Mouse (Mus musculus): ENCODE measurements at regions not wholly inside any gene's neighbourhood (a gene's known extent, or its start where the extent isn't known, plus 50 kb on each side); places are given as distances from the start of the nearest gene placed in this dataset.
A peak's percentile ranks its signal among the peaks of the same experiment; 100 is the strongest.

DNA sequence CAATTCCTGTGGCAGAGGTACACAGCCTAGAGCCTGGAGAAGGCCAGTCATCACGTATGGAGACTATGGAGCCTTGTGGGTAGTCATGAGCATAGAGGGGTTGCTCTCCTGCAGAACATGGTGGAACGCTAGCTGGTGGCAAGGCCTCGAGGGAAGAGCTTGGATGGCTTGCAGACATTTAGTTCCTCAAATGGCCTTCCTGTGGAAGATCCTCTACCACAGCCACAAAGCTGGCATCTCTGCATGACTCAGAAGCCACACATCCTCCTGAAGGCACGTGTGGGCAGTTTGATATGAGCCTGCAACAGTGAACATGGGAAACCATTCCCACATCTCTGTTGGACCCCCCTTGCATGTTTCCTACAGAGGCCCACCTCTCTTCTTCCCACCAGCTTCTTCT is 547.9 kb upstream of the Lrrc6 start:
- DNase-seq (ENCODE audit: low read depth, low spot score) = no peak

DNA sequence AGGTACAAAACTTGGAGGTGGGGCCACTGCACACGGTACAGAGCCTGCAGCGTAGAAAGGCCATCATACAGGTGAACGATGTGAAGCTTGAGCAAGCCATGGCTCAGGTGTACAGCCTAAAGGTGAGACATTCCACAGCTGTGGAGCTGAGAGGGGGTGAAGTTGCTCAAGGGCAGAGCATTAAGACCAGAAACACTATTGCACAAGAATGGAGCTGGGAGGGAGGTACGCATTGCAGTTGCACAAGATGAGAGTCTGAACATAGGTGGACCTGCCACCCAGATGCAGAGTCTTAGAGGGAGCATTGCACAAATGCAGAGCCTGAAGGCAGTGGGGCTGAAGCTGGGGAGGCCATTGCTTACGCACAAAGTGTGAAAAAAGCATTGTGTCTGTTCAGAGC is 547.4 kb upstream of the Lrrc6 start:
- DNase-seq (ENCODE audit: low read depth, low spot score) = no peak

DNA sequence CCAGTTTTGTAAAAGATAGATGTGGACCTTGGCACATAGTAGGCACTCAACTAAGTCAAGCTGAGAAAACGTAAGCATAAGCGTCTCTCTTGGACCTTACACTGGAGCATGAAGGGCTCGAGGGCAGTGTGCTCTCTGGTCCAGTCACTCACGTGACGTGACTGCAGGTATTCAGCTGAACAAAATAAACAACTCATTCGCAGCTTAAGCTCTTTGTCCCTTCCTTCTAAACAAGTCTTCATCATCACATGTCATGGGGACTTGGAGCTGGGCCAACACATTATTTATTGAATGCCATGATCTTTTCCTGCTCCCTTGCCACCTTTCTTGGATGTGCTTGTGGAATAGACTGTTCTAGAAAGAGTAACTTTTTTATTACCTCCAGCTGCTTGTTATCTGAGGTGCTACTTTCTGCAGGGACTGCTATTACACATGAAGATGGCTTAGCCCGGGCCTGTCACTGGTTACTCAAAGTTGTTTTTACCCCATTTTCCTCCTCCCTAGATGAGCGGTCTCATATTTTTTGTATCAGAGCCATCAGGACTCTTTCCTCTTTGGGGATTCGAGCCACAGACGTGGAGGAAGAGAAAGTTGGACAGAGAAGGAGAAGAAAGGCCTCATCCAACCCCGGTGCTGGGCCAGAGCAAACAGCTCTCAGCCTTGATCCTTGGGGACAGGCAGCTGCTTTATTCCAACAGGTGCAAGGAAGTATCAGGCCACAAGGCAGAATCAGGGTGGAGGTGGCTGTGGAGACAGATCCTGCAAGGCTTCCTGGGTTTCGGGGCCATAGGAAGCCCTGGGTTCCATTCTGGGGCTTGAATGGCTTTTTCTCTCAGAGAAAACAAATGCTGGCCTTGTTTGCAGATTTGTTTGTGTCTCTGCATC is 545.5 kb upstream of the Lrrc6 start:
- no peak for DNase-seq (ENCODE audit: low read depth, low spot score)

DNA sequence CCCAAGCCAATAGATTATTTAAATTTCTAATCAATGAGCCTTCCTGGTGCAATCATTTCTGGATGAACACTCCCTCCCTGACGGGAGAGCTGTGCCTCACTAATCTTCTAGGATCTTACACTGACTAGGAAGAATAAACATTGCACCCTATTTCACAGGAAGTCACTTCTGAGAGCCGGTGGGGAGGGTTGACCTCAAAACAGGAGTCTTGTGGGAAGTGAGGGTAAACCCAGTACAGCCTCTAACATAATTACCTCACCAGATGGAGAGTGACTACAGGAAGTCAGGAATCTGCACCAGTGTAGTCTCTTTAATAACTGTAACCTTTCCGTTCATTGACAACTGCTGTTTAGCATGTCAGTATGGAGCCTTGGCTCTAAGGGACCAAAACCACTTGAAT is 544.6 kb upstream of the Lrrc6 start:
- no peak for DNase-seq (ENCODE audit: low read depth, low spot score)

DNA sequence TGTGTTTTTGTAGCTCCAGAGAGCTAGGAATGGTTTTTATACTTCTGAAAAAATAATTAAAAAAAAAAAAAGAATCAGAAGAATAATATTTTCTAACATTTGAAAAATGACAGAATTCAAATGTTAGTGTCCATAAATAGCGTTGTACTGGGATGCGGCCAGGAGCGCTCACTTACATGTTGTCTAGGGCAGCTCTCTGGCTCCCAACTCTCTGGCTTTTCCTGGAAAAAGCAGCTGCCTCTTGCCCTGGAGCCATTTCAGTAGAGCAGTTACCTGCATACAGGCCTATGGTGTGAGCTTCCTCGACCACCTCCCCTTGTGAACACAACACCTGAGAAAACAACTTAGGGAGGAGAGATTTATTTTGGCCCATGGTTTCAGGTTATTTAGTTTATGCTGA is 544.1 kb upstream of the Lrrc6 start:
- DNase-seq (ENCODE audit: low read depth, low spot score) = no peak

DNA sequence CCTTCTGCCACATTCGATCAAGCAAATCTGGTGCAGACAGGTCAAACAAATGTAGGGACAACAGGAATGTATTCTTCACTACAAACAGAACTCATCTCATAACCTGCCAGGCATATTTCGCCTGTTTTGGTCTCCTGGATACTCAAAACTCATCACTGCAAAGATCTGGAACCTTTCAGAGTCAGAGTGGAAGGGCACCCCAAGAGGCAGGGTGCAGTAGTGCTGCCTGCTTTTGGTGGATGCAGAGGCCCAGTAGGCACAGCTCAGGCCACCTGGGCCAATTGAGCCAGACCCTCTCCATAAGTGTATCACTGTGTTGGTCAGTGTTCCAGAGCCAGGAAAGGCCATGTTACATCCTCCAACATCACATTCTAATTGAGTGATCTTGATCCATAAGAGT is 541.4 kb upstream of the Lrrc6 start:
- no peak for DNase-seq (ENCODE audit: low read depth, low spot score)

DNA sequence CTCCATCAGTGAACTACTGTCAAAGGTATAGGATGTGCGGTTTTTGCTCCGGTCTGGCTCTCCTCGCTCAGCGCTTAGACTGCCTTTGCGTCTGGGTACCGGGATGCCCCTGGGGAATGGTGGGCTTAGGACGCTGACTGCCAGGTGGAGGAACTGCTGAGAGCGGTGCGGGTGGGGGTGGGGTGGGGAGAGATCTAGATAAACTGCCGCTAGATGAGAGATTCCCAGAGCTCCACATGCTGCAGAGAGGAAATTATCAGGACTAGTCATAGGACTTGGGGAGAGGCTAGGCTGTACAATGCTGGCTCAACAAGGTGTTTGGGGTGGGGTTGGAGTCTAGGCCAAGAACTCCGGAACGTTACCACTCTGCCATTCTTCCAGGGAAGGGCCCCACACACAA is 539.5 kb upstream of the Lrrc6 start:
- no peak for DNase-seq (ENCODE audit: low read depth, low spot score)

DNA sequence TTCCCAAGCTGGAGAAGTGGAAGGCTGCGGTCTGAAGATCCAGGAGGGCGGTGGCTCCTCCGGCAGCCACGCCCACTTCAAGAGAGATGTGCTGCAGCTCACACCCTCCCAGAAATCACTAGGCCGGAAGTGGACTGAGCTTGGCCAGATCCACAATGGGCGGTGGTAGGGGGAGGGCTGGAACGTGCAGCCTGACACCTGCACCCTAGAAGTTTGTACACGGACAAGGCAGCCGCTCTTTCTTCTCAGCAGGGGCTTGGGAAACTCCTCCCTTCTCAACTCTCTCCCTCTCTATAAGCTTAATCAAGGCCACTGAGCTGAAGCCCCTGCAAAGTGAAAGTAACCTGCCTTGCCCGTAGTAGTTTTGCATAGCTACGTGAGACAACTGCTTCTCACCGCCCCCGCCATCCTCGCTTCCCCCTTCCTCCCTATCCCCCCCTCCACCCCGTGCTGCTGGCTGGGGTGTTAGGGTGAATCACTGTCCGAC is 538.8 kb upstream of the Lrrc6 start:
- DNase-seq (ENCODE audit: low read depth, low spot score) = peak; percentile 9

DNA sequence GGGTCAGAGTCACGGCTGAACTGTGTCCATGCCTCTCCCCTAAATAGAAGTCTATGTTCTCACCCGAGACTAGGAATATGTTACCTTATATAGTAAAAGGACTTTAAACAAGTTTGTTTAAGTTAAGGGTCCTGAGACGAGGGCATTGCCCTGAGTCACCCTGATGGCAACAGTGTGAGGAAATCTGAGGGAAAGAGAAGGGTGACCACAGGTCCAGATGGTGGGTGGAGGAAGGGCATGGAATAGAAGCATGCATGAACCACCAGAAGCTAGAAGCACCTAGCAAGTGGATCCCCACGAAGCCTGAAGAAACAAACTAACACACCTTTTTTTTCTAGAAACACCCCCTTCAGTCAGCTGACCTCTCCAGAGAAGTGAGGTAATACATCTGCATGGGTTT is 536.9 kb upstream of the Lrrc6 start:
- no peak for DNase-seq (ENCODE audit: low read depth, low spot score)

DNA sequence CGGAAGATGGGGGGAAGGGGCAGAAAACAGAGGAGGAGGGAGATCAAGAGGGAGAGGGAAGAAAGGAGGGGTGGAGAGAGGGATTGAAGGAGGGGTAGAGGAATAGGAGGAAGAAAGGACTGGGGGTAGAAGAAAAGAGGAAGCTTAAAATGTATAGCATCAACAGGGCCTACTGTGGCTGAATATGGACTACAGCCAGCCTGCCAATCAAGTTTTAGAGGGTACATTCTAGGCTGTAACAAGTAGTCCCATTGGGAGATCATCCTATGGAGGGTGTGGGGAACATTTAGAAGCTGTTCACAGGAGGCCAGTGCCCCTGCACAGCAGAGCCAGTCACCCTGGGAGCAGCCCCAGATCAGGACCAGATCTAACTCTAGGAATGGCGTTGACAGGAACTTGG is 535.6 kb upstream of the Lrrc6 start:
- no peak for DNase-seq (ENCODE audit: low read depth, low spot score)

DNA sequence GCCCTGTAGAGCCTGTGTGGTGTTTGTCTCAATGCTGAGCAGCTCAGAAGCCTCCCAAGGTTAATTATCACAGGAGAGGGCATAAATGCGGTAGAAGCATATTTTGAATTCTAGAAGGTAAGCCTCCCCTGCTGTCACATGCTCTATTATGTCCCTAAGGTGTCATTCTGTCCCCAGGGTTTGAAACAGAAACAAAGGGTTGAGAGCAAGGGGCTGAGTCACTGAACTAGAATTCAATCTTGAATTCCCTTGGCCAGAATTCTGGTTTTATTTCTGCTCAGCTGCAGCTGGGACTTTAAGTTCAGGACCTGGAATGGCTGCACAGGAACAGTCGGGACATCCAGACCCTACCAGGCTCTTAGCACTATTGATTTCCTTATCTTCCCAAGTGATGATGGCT is 533.2 kb upstream of the Lrrc6 start:
- DNase-seq (ENCODE audit: low read depth, low spot score) = no peak

DNA sequence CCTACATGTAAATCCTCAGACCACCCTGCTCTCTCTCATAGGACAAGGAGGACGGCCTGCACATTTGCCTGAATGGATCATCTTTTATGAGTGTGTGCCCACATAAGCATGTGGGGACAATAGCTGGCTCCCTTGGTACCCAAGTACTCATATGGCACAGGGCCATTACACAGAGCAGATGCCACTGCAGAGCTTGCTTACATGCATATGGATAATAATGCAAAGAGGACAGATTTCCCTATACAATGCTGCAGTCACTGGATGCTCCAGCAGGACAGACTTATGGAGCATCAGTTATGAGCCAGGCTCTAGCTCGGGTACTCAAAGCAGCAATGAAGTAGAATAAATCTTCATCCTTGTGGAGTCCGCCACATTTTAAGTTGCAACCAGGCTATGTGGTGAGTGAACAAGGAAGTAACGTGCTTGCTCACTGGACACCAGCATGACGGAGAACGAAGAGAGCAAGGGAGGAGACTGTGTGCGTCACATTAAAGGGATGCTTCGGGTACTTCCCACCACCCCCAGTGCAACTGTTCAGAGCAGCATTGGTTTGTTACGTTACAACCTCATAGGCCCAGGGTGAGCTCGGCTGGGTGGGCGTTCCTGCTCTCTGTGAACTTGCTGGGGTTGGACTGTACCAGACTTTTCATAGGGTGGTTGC is 531.3 kb upstream of the Lrrc6 start:
- DNase-seq (ENCODE audit: low read depth, low spot score) = no peak

DNA sequence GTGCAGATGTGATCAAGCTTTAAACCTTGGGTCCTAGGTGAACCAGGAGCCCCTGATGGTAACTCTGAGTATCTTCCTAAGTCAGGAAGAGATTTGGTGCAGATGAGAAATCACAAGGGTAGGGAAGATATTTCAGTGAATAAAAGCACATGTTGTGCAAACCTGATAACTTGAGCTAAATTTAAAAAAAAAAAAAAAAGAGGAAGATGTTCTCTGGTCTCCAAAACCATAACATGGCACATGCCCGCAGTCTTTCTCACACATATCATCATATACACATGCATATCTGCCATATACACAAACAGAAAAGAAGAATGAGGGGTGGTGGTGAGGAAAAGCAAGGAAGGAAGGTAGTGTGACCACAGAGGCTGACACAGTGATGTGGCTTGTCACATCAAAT is 530.3 kb upstream of the Lrrc6 start:
- no peak for DNase-seq (ENCODE audit: low read depth, low spot score)

DNA sequence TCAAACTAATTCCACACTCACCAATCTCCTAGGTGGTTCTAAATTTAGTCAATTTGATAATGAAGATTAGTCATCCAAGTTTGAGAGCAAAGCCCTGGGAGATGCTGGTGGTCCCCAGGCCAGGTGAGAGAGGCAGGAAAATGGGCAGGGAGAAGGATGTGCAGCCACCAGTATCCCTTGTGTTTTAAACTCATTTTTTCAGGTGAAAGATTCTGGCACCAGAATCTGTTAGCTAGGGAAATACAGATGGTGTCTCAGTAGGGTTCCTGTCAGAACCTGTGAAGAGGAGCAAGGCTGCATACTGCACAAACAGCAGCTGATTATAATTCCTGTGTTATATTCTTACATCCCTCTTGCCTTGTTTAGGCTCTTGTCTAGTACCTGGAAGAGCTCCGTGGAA is 527.5 kb upstream of the Lrrc6 start:
- no peak for DNase-seq (ENCODE audit: low read depth, low spot score)

DNA sequence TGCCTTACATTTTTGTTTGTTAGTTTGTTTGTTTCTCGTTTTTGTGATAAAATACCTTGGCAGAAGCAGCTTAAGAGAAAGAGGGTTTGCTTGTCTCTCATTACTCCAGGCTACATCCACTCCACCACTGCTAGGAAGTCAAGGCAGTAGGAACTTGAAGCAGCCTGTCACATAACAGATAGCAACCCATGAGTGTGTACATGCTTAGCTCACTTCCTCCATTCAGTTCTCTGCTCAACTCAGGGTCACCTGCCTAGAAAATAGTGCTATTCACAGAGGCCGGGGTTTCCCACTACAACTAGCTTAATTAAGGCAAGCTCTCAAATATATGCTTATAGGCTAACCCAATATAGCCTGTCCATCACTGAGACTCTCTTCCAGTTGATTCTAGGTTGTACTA is 527.0 kb upstream of the Lrrc6 start:
- no peak for DNase-seq (ENCODE audit: low read depth, low spot score)

DNA sequence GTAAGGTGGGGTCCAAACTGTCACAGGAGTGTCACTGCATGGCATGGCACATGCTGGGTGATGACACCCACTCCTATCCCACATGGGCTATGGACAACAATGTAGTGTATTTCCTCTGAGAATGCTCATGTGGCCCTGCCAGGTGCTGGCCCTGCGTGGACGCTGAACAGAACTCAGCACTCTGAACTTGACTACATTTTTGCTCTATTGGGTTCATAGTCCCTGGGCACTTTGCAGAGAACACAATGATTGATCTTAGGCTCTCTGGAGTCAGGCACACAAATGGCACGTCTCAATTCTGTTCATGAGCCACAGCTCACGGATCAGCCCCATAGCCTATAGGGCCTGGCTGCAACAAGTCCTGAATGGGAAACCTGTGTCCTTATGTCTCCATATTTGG is 525.0 kb upstream of the Lrrc6 start:
- no peak for DNase-seq (ENCODE audit: low read depth, low spot score)

DNA sequence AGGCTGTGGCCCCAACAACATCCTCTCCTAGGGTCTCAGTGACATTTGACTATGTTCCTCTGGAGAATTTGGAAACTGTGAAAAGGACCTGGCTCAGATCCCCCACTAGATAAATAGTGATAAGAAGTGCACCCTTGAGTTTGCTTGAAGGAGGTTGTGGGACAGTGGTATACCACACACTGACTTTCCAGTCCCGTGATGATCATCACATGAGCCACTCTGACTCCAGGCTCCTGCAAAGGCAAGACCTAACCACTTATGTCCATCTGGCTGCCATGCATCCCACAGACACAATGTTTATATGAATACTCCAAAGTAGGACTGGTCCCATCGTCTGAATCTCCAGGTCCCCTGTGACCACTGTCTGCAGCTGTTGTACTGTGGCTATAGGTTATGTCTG is 523.7 kb upstream of the Lrrc6 start:
- no peak for DNase-seq (ENCODE audit: low read depth, low spot score)

DNA sequence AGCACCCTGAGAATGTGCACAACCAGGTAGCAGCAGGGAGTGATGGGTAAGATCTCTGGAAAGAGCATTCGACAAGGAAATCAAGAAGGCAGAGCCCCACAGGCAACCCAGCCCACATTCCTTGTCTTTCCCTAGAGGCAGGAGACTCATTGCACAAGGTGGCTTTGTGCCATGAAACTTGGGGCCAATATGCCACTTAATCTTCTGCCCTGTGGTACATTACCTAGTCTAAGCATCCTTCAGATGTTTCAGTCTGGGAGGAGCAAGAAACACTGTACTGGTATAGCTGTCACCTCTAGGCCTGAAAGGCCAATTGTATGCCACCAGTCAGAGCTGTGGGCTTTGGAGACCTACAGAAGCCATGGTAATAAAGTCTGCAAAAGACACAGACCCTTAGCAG is 522.4 kb upstream of the Lrrc6 start:
- no peak for DNase-seq (ENCODE audit: low read depth, low spot score)

DNA sequence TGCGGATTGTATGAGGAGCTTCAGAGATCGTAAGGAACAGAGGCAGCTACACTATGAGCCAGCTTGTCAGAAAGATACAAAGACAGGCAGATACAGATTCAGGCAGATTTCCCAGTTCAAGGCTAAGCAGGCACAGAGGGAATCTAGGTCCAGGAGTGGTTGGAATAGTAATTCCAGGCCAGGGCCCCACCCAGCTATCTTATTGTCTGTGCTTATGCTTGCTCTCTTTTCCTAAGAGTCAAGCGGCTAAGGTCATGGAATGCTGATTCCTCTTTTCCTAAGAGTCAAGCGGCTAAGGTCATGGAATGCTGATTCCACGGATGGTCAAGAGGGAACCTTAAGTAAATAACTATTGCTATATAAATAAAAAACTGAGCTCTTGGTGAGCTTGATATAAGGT is 520.7 kb upstream of the Lrrc6 start:
- DNase-seq (ENCODE audit: low read depth, low spot score) = no peak

DNA sequence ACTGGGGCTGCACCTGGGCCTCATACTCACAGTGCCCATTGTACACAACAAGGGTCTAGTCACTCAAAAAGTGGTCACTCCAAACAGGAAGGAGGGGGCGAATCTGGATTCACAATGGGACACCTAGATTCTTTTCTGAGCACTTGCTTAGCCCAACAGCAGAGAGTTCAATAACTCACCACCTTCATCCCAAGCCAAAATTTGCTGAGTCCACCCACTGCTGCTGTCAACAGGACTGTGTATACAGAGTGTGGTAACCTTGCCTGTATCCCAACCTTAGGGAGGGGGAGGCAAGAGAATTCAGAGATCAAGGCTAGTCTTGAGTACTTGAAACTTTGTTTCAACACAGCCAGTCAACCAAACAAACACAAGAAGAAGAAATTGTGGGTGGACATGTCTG is 519.2 kb upstream of the Lrrc6 start:
- no peak for DNase-seq (ENCODE audit: low read depth, low spot score)

DNA sequence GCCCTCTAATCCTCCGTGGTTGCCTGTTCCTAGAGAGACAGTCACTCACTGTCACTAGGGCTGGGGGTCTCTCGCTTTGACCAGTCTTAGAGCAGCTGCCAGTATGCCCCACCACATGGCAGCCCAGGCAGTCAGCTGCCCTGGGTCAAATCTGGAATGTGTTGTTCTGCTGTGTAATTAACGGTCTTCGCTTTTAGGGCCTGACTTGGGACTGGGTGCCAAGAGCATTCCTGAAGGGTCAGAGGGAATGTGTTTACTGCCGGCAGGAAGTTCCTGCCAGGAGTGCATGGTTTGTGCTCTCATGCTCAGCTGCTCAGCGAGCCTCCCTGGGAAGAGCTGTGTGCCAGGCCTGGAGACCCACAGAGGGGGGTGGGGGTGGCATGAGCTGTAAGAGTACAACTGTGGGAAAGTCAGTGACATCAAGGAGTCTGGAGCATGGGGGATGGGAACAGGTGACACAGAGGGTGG is 518.5 kb upstream of the Lrrc6 start:
- DNase-seq (ENCODE audit: low read depth, low spot score) = no peak

Data from retina, adult 2 months (tissue).